Mouse (Mus musculus) thymus, adult 2 months (tissue): ENCODE results near the gene Gm8374. TPM values are rescaled to one million over a fixed set of nuclear protein-coding genes. Genes with fewer than 3 reads are reported as not detected.
"Not testable (repeated sequence)": the region's sequence is repeated elsewhere in the genome, so short reads cannot be mapped to it uniquely, and the experiment has no call there.

Source experiments
- DNase-seq: peaks from one replicate; pipeline ENCODE4 v3.0.0; 2021
- H3K27ac ChIP-seq: fragments of 200-500 bp; 2 replicates; pipeline ENCODE4 v1.5.1; 2012; ENCODE audit warnings: low read length, control low read depth; ENCODE audit not compliant: control insufficient read depth, insufficient read depth
- H3K27me3 ChIP-seq: fragments of 200-500 bp; 2 replicates; pipeline ENCODE4 v1.6.1; 2012; ENCODE audit warnings: mild to moderate bottlenecking, low read length, moderate library complexity, mixed read lengths; ENCODE audit not compliant: control insufficient read depth, insufficient read depth
- H3K36me3 ChIP-seq: fragments of 200-500 bp; 2 replicates; pipeline ENCODE4 v1.6.1; 2012; ENCODE audit warnings: mild to moderate bottlenecking, low read length, moderate library complexity; ENCODE audit not compliant: control insufficient read depth, insufficient read depth
- H3K4me1 ChIP-seq: fragments of 200-500 bp; replicated peaks from 2 replicates; pipeline ENCODE4 v1.6.1; 2012; ENCODE audit warnings: low read length; ENCODE audit not compliant: control insufficient read depth, insufficient read depth
- H3K4me3 ChIP-seq: fragments of 200-500 bp; 2 replicates; pipeline ENCODE4 v1.5.1; 2012; ENCODE audit warnings: mild to moderate bottlenecking, low read length, control low read depth, moderate library complexity; ENCODE audit not compliant: control insufficient read depth, insufficient read depth
- WGBS: fragments of 180-500 bp; shearing (Covaris S2); methylation state at CpG from one replicate; pipeline ENCODE4 v1.1.7; 2018; 5-methylcytosine and 5-hydroxymethylcytosine counted together
- polyA plus RNA-seq: library from polyadenylated mRNA; depleted of rRNA; stranded (reverse); fragments of >200 nt; gene quantifications from 2 replicates; pipeline ENCODE4 v1.2.3, GENCODE M21; 2012; rRNA removed

Gm8374 gene
- not detected in 2 replicates for polyA plus RNA-seq

- H3K27me3 ChIP-seq, H3K4me1 ChIP-seq, H3K27ac ChIP-seq, H3K4me3 ChIP-seq, DNase-seq, H3K36me3 ChIP-seq: not testable (repeated sequence)
- WGBS = 85% methylated on average over 3 of the region's 3 CpGs
Observed at GRCm38 (mm10) chr14:7365034-7365433, at the start of gene Gm8374. Gm8374 (minus strand) TSS chr14:7365134.

DNA sequence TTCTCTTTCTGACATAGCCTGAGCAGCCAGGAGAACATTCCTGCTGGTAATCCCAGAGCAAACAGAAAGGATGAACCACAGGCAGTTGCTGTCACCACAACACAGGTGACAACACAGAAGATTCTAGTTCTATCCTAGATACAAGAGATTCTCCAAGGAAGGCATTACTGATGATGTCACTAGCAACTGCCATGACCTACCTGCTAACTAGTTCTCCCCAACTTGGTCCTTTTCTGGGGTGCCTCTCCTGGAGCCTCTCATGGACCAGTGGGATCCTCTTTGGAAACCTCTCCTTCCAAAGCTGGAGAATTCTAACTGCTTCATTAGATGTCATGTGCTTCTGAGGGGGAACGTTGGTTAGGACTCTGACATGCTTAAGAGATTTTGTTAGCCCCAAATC lies 32.6 kb downstream of the Gm8374 start, which contains the start of gene Gm5797:
TSS of gene Gm5797 (minus strand) at position 101 of the 400 bp plus-strand sequence.
- H3K4me1 ChIP-seq, DNase-seq, H3K4me3 ChIP-seq, H3K36me3 ChIP-seq, H3K27me3 ChIP-seq, H3K27ac ChIP-seq: not testable (repeated sequence)
- WGBS = no CpG with 5 or more reads among the region's 1 CpGs

GRCm38 (mm10) chr14:7315093-7315492 lies 49.8 kb downstream of the Gm8374 start:
- H3K4me3 ChIP-seq = peak overlapping the region; percentile 61
- under 1% methylated on average over 18 of the region's 19 CpGs for WGBS
- H3K27ac ChIP-seq, H3K27me3 ChIP-seq, H3K4me1 ChIP-seq, H3K36me3 ChIP-seq: not testable (repeated sequence)
- peak; percentile 39 for DNase-seq

DNA sequence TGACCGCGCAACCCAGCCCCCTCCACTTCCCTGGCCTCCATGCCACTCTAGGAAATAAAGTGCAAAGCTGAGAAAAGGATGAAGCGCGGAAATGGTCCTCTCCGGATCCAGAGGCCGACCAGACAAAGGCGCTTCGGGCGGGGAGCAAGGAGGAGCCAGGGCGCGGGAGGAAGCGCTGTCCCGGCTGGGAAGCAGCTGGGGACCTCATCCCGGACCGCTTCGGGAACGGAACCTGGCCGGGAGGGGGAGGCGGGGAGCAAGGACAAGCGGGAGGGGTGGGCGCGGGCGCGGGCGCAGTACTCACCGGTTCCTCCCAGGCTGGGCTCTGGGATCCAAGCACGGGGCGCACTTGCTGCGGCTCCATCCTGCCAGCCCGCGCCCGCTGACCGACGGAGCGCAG lies 50.3 kb downstream of the Gm8374 start, which contains the start of gene Gm3739:
TSS of gene Gm3739 (minus strand) at position 389 of the 400 bp plus-strand sequence.
- DNase-seq = peak; percentile 1
- peak within 1 kb of the TSS; percentile 61 for H3K4me3 ChIP-seq
- not testable (repeated sequence) for H3K27me3 ChIP-seq, H3K36me3 ChIP-seq, H3K27ac ChIP-seq, H3K4me1 ChIP-seq
- under 1% methylated on average over 27 of the region's 35 CpGs for WGBS

Other genes starting within 250 kb of the Gm8374 start
- gene Gm6676, start 239.7 kb downstream of the Gm8374 start, polyA plus RNA-seq = not detected in 2 replicates
- 0.18 and 0.44 TPM in 2 replicates for gene Gm3512, start 190.6 kb downstream of the Gm8374 start, polyA plus RNA-seq
- not detected in 2 replicates for gene Gm16434, start 170.6 kb downstream of the Gm8374 start, polyA plus RNA-seq
- not detected in 2 replicates for gene Gm3727, start 100.4 kb downstream of the Gm8374 start, polyA plus RNA-seq
- 0.24 and 0.57 TPM in 2 replicates for gene Gm3739, start 50.1 kb downstream of the Gm8374 start, polyA plus RNA-seq
- not detected in 2 replicates for gene Gm5797, start 32.7 kb downstream of the Gm8374 start, polyA plus RNA-seq
- gene Gm3755, start 85.8 kb upstream of the Gm8374 start, polyA plus RNA-seq = not detected in 2 replicates
- not detected in 2 replicates for gene Gm3752, start 118.6 kb upstream of the Gm8374 start, polyA plus RNA-seq
- gene Gm3558, start 203.4 kb upstream of the Gm8374 start, polyA plus RNA-seq = 0.09 TPM in 1 of 2 replicates, not detected in the other
- not detected in 2 replicates for gene Gm10338, start 230.5 kb upstream of the Gm8374 start, polyA plus RNA-seq